Mouse (Mus musculus): ENCODE measurements around the gene Kif1b. TPM values are rescaled to one million over a fixed set of nuclear protein-coding genes. Genes with fewer than 3 reads are reported as not detected.

Kif1b gene
- polyA plus RNA-seq, 1 experiment from 2014 or later = 36.5 TPM

- H3K9me3 ChIP-seq = no peaks in the 10 kb centered on the region
- ATAC-seq (ENCODE audit: borderline replicate concordance, extremely low read depth, low FRiP score, low TSS enrichment) = no peak
- H3K27me3 ChIP-seq = no peaks in the 10 kb centered on the region
- no peak overlapping the region for H3K9ac ChIP-seq
- no peak overlapping the region for H3K4me2 ChIP-seq
- no peak overlapping the region for H3K27ac ChIP-seq
- WGBS = 86% methylated on average over 13 of the region's 13 CpGs
- H3K4me3 ChIP-seq = no peak overlapping the region
- H3K4me1 ChIP-seq = no peaks in the 10 kb centered on the region
- peaks cover 81% of the 10 kb centered on the region for H3K36me3 ChIP-seq
These were observed 147.6 kb downstream of the Kif1b start for GRCm38 (mm10) chr4:149159891-149160290.

- Histone ChIP-seq H3K36me3 (peaks cover 83% of the 10 kb centered on the region), H3K4me1 (no peaks in the 10 kb centered on the region), H3K9ac (no peak overlapping the region), H3K4me3 (no peak overlapping the region), H3K4me2 (no peak overlapping the region), H3K27me3 (no peaks in the 10 kb centered on the region), H3K27ac (no peak overlapping the region), H3K9me3 (no peaks in the 10 kb centered on the region)
- no peak for ATAC-seq (ENCODE audit: borderline replicate concordance, extremely low read depth, low FRiP score, low TSS enrichment)
- 83% methylated on average over 2 of the region's 2 CpGs for WGBS
These were observed 148.3 kb downstream of the Kif1b start for GRCm38 (mm10) chr4:149159203-149159602.

GRCm38 (mm10) chr4:149157415-149157973 is 150.0 kb downstream of the Kif1b start:
- Histone ChIP-seq H3K4me3 (no peak overlapping the region), H3K9ac (no peak overlapping the region), H3K27me3 (no peaks in the 10 kb centered on the region), H3K9me3 (no peaks in the 10 kb centered on the region), H3K4me1 (no peaks in the 10 kb centered on the region), H3K4me2 (no peak overlapping the region), H3K27ac (no peak overlapping the region), H3K36me3 (peaks cover 88% of the 10 kb centered on the region)
- WGBS = 88% methylated on average over 8 of the region's 8 CpGs
- ATAC-seq (ENCODE audit: borderline replicate concordance, extremely low read depth, low FRiP score, low TSS enrichment) = no peak

GRCm38 (mm10) chr4:149155711-149156110 is 151.8 kb downstream of the Kif1b start:
- ATAC-seq (ENCODE audit: borderline replicate concordance, extremely low read depth, low FRiP score, low TSS enrichment) = no peak; the same call in 1 of the 2 replicates
- no peaks in the 10 kb centered on the region for H3K9me3 ChIP-seq
- no peak overlapping the region for H3K9ac ChIP-seq
- 93% methylated on average over 6 of the region's 6 CpGs for WGBS
- H3K27me3 ChIP-seq = no peaks in the 10 kb centered on the region
- no peak overlapping the region for H3K27ac ChIP-seq
- H3K36me3 ChIP-seq = peaks cover 91% of the 10 kb centered on the region
- no peaks in the 10 kb centered on the region for H3K4me1 ChIP-seq
- H3K4me2 ChIP-seq = no peak overlapping the region
- no peak overlapping the region for H3K4me3 ChIP-seq

- H3K4me1 ChIP-seq = no peaks in the 10 kb centered on the region
- no peak overlapping the region for H3K27ac ChIP-seq
- H3K4me2 ChIP-seq = no peak overlapping the region
- no peak overlapping the region for H3K9ac ChIP-seq
- no peaks in the 10 kb centered on the region for H3K27me3 ChIP-seq
- peaks cover 90% of the 10 kb centered on the region for H3K36me3 ChIP-seq
- no peak for ATAC-seq (ENCODE audit: borderline replicate concordance, extremely low read depth, low FRiP score, low TSS enrichment)
- no peaks in the 10 kb centered on the region for H3K9me3 ChIP-seq
- no peak overlapping the region for H3K4me3 ChIP-seq
- WGBS = 97% methylated on average over 7 of the region's 7 CpGs
These were observed 152.6 kb downstream of the Kif1b start for GRCm38 (mm10) chr4:149154859-149155258.

- Histone ChIP-seq H3K27me3 (no peaks in the 10 kb centered on the region), H3K4me1 (peaks cover 17% of the 10 kb centered on the region; the same call in 1 of the 2 replicates), H3K4me2 (no peak overlapping the region), H3K36me3 (peaks cover 62% of the 10 kb centered on the region), H3K9me3 (no peaks in the 10 kb centered on the region), H3K9ac (no peak overlapping the region), H3K27ac (no peak overlapping the region), H3K4me3 (no peak overlapping the region)
- 89% methylated on average over 11 of the region's 11 CpGs for WGBS
- ATAC-seq (ENCODE audit: borderline replicate concordance, extremely low read depth, low FRiP score, low TSS enrichment) = no peak
These were observed 156.8 kb downstream of the Kif1b start for GRCm38 (mm10) chr4:149150721-149151120.

- Histone ChIP-seq H3K4me2 (no peak overlapping the region), H3K27me3 (no peaks in the 10 kb centered on the region), H3K9ac (no peak overlapping the region), H3K36me3 (peaks cover 58% of the 10 kb centered on the region), H3K9me3 (no peaks in the 10 kb centered on the region), H3K4me3 (no peak overlapping the region), H3K27ac (no peak overlapping the region), H3K4me1 (peaks cover 17% of the 10 kb centered on the region; the same call in 1 of the 2 replicates)
- no peak for ATAC-seq (ENCODE audit: borderline replicate concordance, extremely low read depth, low FRiP score, low TSS enrichment)
- 76% methylated on average over 11 of the region's 11 CpGs for WGBS
These were observed 157.2 kb downstream of the Kif1b start for GRCm38 (mm10) chr4:149150256-149150655.

GRCm38 (mm10) chr4:149149611-149150010 is 157.9 kb downstream of the Kif1b start:
- no peak overlapping the region for H3K9ac ChIP-seq
- no peaks in the 10 kb centered on the region for H3K27me3 ChIP-seq
- no peak overlapping the region for H3K4me2 ChIP-seq
- H3K4me1 ChIP-seq = peaks cover 17% of the 10 kb centered on the region; the same call in 1 of the 2 replicates
- H3K36me3 ChIP-seq = peaks cover 52% of the 10 kb centered on the region
- 55% methylated on average over 7 of the region's 7 CpGs for WGBS
- no peaks in the 10 kb centered on the region for H3K9me3 ChIP-seq
- no peak overlapping the region for H3K27ac ChIP-seq
- no peak overlapping the region for H3K4me3 ChIP-seq
- no peak for ATAC-seq (ENCODE audit: borderline replicate concordance, extremely low read depth, low FRiP score, low TSS enrichment)

- Histone ChIP-seq H3K27ac (no peak overlapping the region), H3K4me3 (no peak overlapping the region), H3K9ac (no peak overlapping the region), H3K4me2 (no peak overlapping the region), H3K36me3 (peaks cover 48% of the 10 kb centered on the region), H3K4me1 (peaks cover 17% of the 10 kb centered on the region; the same call in 1 of the 2 replicates), H3K27me3 (no peaks in the 10 kb centered on the region), H3K9me3 (no peaks in the 10 kb centered on the region)
- 78% methylated on average over 9 of the region's 9 CpGs for WGBS
- no peak for ATAC-seq (ENCODE audit: borderline replicate concordance, extremely low read depth, low FRiP score, low TSS enrichment)
These were observed 158.3 kb downstream of the Kif1b start for GRCm38 (mm10) chr4:149149196-149149595.

- Histone ChIP-seq H3K9me3 (no peaks in the 10 kb centered on the region), H3K4me2 (no peak overlapping the region), H3K9ac (no peak overlapping the region), H3K27ac (no peak overlapping the region), H3K4me1 (peaks cover 17% of the 10 kb centered on the region; the same call in 1 of the 2 replicates), H3K36me3 (peaks cover 37% of the 10 kb centered on the region), H3K4me3 (no peak overlapping the region), H3K27me3 (no peaks in the 10 kb centered on the region)
- 77% methylated on average over 4 of the region's 4 CpGs for WGBS
- no peak for ATAC-seq (ENCODE audit: borderline replicate concordance, extremely low read depth, low FRiP score, low TSS enrichment)
These were observed 159.4 kb downstream of the Kif1b start for GRCm38 (mm10) chr4:149148084-149148483.

GRCm38 (mm10) chr4:149147528-149147927 is 160.0 kb downstream of the Kif1b start:
- no peak for ATAC-seq (ENCODE audit: borderline replicate concordance, extremely low read depth, low FRiP score, low TSS enrichment)
- 59% methylated on average over 7 of the region's 7 CpGs for WGBS
- peaks cover 17% of the 10 kb centered on the region; the same call in 1 of the 2 replicates for H3K4me1 ChIP-seq
- no peaks in the 10 kb centered on the region for H3K27me3 ChIP-seq
- no peak overlapping the region for H3K4me2 ChIP-seq
- no peak overlapping the region for H3K9ac ChIP-seq
- no peak overlapping the region for H3K4me3 ChIP-seq
- peaks cover 32% of the 10 kb centered on the region for H3K36me3 ChIP-seq
- no peak overlapping the region for H3K27ac ChIP-seq
- H3K9me3 ChIP-seq = no peaks in the 10 kb centered on the region

GRCm38 (mm10) chr4:149145151-149145550 is 162.3 kb downstream of the Kif1b start:
- Histone ChIP-seq H3K9me3 (no peaks in the 10 kb centered on the region), H3K4me1 (peaks cover 17% of the 10 kb centered on the region; the same call in 1 of the 2 replicates), H3K27ac (no peak overlapping the region), H3K9ac (no peak overlapping the region), H3K36me3 (peaks cover 9% of the 10 kb centered on the region; the same call in 1 of the 2 replicates), H3K27me3 (no peaks in the 10 kb centered on the region), H3K4me3 (no peak overlapping the region), H3K4me2 (no peak overlapping the region)
- ATAC-seq (ENCODE audit: borderline replicate concordance, extremely low read depth, low FRiP score, low TSS enrichment) = no peak
- 77% methylated on average over 4 of the region's 4 CpGs for WGBS

All from lung, embryonic 15.5 days (tissue).